Mouse (Mus musculus): ENCODE results near the gene Lrrc52. TPM values are rescaled to one million over a fixed set of nuclear protein-coding genes. Genes with fewer than 3 reads are reported as not detected.

The Lrrc52 gene
- polyA plus RNA-seq (2015; fragmentation: Nextera tagmentation; extraction: Ambion mirVana): not detected in 2 replicates

DNA sequence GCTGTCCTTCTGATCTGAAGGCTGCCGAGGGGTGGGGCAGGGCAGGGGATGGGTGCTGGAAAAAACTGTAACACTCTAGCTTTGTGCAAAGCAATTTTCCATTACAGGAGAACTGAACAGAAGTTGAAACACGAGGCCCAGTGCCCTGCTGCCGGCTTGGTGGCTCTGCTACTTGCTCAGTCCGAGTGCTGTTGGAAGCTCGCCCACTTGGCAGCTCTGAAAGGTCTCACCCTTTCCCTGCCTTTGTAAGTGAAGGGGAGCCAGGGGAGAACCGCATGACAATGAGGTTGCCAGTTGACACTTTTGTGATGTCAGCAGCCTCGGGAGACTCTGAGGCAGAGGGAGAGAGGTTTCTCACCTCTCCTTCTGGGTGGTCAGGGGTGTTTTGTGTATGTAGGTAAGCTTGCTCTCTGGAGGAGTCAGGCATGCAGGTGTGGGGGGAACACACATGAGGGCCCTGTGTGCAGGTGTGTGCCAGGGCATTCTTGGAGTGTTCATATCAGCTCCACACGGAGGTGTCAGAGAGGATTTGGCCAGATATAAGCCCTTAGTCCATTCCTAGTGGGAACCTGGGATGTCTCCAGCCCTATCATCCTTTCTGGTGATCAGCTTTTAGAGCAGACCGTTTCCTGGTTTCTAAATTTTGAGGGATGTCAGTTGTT is at the start of gene Lrrc52:
TSS of gene Lrrc52 (minus strand) at position 16 of the 662 bp plus-strand sequence.
- no peak within 1 kb of the TSS for H3K9ac ChIP-seq
- no peak within 1 kb of the TSS for H3K27ac ChIP-seq
- 34% methylated on average over 9 of the region's 9 CpGs for WGBS
- no peaks in the 10 kb centered on the region for H3K27me3 ChIP-seq
- H3K4me1 ChIP-seq: peaks cover 11% of the 10 kb centered on the region
- peak; percentile 74 for ATAC-seq
- no peaks in the 10 kb centered on the region for H3K9me3 ChIP-seq (replicated peaks)
- no peaks in the 10 kb centered on the region for H3K36me3 ChIP-seq (ENCODE audit: poor library complexity, severe bottlenecking)
- no peak within 1 kb of the TSS for H3K4me2 ChIP-seq
- H3K4me3 ChIP-seq: no peak within 1 kb of the TSS

DNA sequence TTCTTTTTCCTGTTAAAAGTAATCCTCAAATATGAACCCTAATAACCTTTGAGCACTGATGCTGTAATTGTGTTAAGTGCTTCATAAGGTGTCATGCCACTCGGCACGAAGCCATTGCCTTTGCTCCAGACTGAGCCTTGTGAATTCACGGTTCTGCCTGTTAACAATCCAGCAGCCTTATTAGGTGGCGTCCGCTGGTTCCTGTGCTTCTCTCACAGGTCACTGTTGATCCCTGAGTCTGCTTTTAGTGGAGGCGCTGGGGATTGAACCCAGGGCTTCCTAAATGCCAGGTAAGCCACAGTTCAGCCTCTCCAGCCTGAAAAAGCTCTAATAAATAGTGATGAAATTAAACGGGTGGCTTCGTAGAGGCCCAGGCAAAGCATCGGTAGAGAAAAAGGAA is 45.0 kb upstream of the Lrrc52 start:
- Histone ChIP-seq H3K4me3 (no peak overlapping the region), H3K4me2 (no peak overlapping the region), H3K9ac (no peak overlapping the region), H3K27me3 (no peaks in the 10 kb centered on the region), H3K9me3 (replicated peaks) (no peaks in the 10 kb centered on the region), H3K36me3 (ENCODE audit: poor library complexity, severe bottlenecking) (no peaks in the 10 kb centered on the region), H3K4me1 (no peaks in the 10 kb centered on the region), H3K27ac (no peak overlapping the region)
- WGBS: 87% methylated on average over 9 of the region's 9 CpGs
- ATAC-seq: no peak

DNA sequence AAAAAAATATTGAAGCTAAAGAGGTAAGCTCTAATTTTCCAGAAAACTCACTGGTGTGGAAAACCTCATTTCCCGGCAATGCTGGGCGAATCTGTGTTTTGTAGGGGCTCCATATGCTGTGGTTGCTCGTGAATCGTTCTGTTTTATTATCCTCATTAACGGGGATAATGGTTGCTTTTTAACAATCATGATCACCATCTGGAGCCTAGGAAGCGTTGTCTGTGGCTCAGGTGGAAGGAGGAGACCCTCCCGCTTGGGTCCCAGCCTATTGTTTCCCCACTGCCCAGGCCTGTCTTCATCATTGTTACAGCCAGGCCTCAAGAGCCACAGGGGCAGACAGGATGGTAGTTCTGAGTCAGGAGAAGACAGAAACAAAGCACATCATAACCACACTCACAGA is 39.5 kb upstream of the Lrrc52 start:
- 42% methylated on average over 7 of the region's 7 CpGs for WGBS
- ATAC-seq: no peak
- no peak overlapping the region for H3K27ac ChIP-seq

DNA sequence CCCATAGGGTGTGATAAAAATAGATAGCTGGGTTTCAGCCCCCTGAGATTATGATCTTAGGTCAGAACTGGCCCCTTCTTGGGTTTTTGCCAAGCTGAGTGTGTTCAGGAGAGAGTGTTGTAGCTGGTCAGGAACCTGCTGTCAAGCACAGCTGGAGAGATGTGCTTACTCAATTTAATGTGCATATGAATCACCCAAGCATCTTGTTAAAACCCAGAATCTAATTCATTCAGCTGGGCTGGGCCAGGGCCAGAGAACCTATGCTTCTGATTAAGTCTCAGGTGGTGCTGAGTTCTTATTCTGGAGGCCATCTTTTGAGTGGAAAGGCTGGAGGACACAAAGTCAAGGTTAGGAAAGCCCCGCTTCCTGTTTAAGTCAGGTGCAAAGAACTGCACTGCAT is 38.8 kb upstream of the Lrrc52 start:
- Histone ChIP-seq H3K9me3 (replicated peaks) (no peaks in the 10 kb centered on the region), H3K4me2 (no peak overlapping the region), H3K4me3 (no peak overlapping the region), H3K9ac (no peak overlapping the region), H3K27me3 (no peaks in the 10 kb centered on the region), H3K36me3 (ENCODE audit: poor library complexity, severe bottlenecking) (no peaks in the 10 kb centered on the region), H3K27ac (no peak overlapping the region), H3K4me1 (peaks cover 16% of the 10 kb centered on the region; the same call in 1 of the 2 replicates)
- WGBS: 84% methylated on average over 1 of the region's 1 CpGs
- no peak for ATAC-seq

More for the DNA sequence above, 39.5 kb upstream of the Lrrc52 start:
- Histone ChIP-seq H3K9me3 (replicated peaks) (no peaks in the 10 kb centered on the region), H3K36me3 (ENCODE audit: poor library complexity, severe bottlenecking) (no peaks in the 10 kb centered on the region), H3K4me2 (no peak overlapping the region), H3K27me3 (no peaks in the 10 kb centered on the region), H3K4me3 (no peak overlapping the region), H3K4me1 (peaks cover 16% of the 10 kb centered on the region; the same call in 1 of the 2 replicates), H3K9ac (no peak overlapping the region)

DNA sequence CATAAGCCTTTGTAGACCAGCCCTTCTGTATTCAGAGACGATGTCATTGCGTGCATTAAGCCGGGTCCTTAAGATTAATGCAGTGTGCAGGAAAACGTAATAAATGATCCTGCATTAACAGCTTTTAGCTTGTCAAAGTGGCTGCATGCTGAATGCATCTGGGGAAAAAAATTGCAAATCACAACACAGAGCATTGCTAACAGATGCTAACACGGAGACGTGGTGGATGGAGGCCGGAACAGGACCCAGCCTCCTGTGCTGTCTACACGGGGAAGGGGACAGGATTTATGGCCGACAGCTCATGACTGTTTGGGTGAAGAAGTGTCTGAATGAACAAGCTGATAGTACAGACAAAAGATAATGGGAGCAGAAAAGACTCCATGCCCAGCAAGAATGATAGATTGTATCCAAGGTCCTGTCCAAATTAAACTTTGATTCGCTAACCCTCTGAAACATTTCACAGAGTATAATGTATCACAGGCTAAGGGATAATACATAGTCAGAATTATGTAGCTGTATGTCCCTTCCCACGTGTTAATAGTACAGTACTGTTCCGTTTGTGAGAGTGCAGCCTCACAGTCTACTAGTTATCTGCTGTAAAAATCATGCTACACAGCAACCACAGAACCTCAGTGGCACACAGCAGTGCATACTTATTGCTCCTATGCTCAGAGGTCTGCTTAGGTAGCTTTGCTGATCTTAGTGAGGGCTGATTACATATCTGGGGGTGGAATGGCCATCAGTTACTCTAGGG is 32.7 kb upstream of the Lrrc52 start:
- Histone ChIP-seq H3K9ac (no peak overlapping the region), H3K4me1 (peaks cover 20% of the 10 kb centered on the region), H3K27ac (peak overlapping the region; percentile 54), H3K4me2 (no peak overlapping the region), H3K36me3 (ENCODE audit: poor library complexity, severe bottlenecking) (no peaks in the 10 kb centered on the region), H3K9me3 (replicated peaks) (no peaks in the 10 kb centered on the region), H3K4me3 (no peak overlapping the region), H3K27me3 (no peaks in the 10 kb centered on the region)
- WGBS: 54% methylated on average over 12 of the region's 12 CpGs
- ATAC-seq: peak; percentile 54; the same call in 1 of the 2 replicates

DNA sequence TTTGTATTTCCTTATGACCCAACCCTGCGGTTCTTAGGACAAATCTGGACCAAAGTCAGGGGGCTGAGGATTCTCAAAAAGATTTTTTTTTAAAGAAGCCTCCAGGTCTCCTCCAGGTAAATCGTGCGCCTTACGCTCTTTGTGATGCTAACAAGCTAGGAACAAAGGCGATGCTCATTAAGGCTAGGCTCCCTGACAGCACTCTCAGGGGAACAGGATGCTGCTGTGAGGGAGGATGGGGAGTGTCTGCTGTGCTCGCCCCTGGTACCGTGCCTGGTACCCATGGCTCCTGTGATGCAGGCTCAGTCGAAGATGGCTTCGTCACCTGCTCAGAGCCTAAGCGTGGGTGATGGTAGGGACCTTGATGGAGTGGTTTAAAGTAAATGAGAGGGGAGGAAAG is 31.4 kb upstream of the Lrrc52 start:
- Histone ChIP-seq H3K4me2 (no peak overlapping the region; the same call in 1 of the 2 replicates), H3K27ac (no peak overlapping the region), H3K9ac (no peak overlapping the region), H3K9me3 (replicated peaks) (no peaks in the 10 kb centered on the region), H3K4me1 (peaks cover 20% of the 10 kb centered on the region), H3K4me3 (no peak overlapping the region), H3K36me3 (ENCODE audit: poor library complexity, severe bottlenecking) (no peaks in the 10 kb centered on the region), H3K27me3 (no peaks in the 10 kb centered on the region)
- peak; percentile 75 for ATAC-seq
- 13% methylated on average over 10 of the region's 10 CpGs for WGBS

DNA sequence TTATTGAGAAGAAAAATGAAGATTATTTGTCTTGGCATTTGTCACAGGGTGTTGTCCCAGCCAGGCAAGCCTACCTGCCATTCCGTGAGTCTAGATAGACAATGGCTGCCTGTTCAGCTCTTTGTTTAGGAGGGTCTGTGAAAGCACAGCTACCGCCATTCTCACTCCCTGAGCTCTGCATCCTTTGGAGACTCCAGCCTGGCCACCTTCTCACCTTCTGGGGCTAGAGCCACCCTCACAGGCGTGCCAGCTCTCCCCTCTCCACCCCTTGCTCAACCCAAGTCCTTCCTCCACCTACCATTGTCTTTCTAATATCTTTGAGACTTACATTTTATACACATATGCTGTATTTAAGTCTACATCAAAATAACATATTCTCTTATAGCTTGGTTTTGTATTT is 31.0 kb upstream of the Lrrc52 start:
- no peak overlapping the region for H3K4me3 ChIP-seq
- ATAC-seq: no peak
- 37% methylated on average over 3 of the region's 3 CpGs for WGBS
- H3K9ac ChIP-seq: no peak overlapping the region
- H3K9me3 ChIP-seq (replicated peaks): no peaks in the 10 kb centered on the region
- no peaks in the 10 kb centered on the region for H3K27me3 ChIP-seq
- H3K27ac ChIP-seq: no peak overlapping the region
- H3K36me3 ChIP-seq (ENCODE audit: poor library complexity, severe bottlenecking): no peaks in the 10 kb centered on the region
- peaks cover 20% of the 10 kb centered on the region for H3K4me1 ChIP-seq
- H3K4me2 ChIP-seq: no peak overlapping the region

DNA sequence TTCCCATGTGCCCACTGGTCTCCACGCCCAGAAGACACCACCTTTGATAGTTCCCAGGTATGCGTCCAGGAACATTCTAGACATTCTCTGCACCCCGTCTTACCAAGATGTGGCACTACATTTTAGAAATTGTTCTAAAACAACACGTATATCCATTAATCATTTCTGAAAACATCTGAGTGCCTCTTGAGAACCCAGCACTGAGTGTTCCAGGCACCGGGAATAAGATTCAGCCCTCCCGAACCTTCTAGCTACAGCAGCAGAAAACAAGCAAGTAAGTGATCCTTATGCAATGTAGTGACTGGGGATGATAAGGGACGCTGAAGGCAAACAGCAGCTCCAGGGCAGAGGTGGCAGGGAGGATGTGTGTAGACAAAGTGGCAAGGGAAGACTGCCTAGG is 24.9 kb upstream of the Lrrc52 start:
- H3K4me1 ChIP-seq: no peaks in the 10 kb centered on the region
- no peak overlapping the region for H3K27ac ChIP-seq
- ATAC-seq: no peak
- no peaks in the 10 kb centered on the region for H3K9me3 ChIP-seq (replicated peaks)
- WGBS: 91% methylated on average over 7 of the region's 7 CpGs
- H3K4me2 ChIP-seq: no peak overlapping the region
- H3K9ac ChIP-seq: no peak overlapping the region
- H3K36me3 ChIP-seq (ENCODE audit: poor library complexity, severe bottlenecking): no peaks in the 10 kb centered on the region
- H3K4me3 ChIP-seq: no peak overlapping the region
- H3K27me3 ChIP-seq: no peaks in the 10 kb centered on the region

DNA sequence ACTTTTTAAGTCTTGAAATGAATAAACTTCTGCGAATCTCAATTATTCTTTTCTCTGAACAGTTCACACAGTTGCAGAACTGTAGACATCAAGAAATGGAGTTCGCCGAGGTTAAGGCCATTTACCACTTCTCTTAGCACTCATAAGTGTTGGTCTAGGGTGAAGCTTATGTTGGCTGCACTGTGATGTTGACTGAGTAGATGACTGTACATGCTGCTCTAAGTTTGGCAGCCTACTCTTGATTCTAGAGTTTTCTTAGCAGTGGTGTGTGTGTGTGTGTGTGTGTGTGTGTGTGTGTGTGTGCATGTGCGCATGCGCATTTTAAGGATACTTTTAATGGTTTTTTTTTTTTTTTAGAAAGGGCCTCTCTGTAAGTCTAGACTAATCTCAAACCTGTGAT is 21.4 kb upstream of the Lrrc52 start:
- no peak overlapping the region for H3K4me3 ChIP-seq
- H3K4me2 ChIP-seq: no peak overlapping the region
- H3K27me3 ChIP-seq: no peaks in the 10 kb centered on the region
- no peak overlapping the region for H3K9ac ChIP-seq
- H3K4me1 ChIP-seq: no peaks in the 10 kb centered on the region
- H3K9me3 ChIP-seq (replicated peaks): no peaks in the 10 kb centered on the region
- H3K36me3 ChIP-seq (ENCODE audit: poor library complexity, severe bottlenecking): no peaks in the 10 kb centered on the region
- H3K27ac ChIP-seq: no peak overlapping the region
- WGBS: 92% methylated on average over 5 of the region's 5 CpGs
- ATAC-seq: no peak

DNA sequence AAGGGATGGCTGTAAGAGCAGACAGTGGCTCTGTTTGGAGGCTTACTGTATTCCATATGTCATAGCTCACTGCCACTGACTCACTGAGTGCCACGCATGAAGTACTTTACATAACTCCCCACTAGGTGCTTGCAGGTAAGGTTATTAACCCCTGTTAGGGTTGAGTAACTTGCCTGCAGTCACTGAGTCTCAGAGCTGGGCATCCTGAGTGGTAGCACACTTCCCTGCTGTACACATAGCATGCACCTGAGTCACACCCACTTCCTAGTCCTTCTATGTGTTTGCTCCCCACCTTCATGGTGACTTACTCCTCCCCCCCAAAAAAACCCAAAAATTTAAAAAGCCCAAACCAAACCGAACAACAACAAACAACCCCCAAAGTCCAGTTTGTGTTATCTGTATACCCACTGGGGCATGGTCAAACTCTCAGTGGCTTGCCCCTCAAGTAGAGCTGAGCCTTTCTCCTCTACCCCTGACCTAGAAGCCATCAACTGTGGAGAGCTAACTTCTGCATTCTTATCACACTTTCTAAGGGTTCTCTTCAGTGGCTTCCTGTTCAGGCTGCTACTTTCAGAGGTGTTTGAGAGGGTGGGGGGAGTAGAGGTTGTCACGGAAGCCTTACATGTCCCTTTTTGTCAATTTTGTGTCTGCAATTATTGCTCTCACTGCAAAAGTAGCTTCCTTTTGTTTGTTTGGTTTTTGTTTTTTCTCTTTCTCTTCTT is 20.5 kb upstream of the Lrrc52 start:
- no peak overlapping the region for H3K27ac ChIP-seq
- H3K4me2 ChIP-seq: no peak overlapping the region
- H3K27me3 ChIP-seq: no peaks in the 10 kb centered on the region
- no peak overlapping the region for H3K9ac ChIP-seq
- H3K9me3 ChIP-seq (replicated peaks): no peaks in the 10 kb centered on the region
- H3K4me1 ChIP-seq: no peaks in the 10 kb centered on the region
- no peak for ATAC-seq
- no peak overlapping the region for H3K4me3 ChIP-seq
- 83% methylated on average over 3 of the region's 3 CpGs for WGBS
- no peaks in the 10 kb centered on the region for H3K36me3 ChIP-seq (ENCODE audit: poor library complexity, severe bottlenecking)

DNA sequence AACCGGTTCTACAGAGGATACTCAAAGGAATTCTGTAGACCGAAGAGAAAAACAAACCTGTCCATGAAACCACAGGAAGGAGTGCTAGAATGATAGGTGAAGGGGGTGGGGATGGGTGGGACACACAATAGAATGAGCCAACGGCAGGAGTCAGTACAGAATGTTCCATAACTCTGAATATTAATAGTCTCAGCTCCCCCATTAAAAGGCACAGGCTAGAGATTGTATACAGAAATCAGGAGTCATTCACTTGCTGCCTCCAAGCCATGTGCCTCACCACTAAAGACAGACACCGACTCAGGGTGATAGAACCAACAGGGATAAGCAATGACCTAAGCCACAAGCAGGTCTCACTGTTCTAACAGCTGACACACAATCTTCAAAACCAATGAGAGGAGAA is 16.3 kb upstream of the Lrrc52 start:
- Histone ChIP-seq H3K9ac (no peak overlapping the region), H3K4me2 (no peak overlapping the region), H3K4me3 (no peak overlapping the region), H3K27me3 (no peaks in the 10 kb centered on the region), H3K36me3 (ENCODE audit: poor library complexity, severe bottlenecking) (no peaks in the 10 kb centered on the region), H3K4me1 (no peaks in the 10 kb centered on the region), H3K27ac (no peak overlapping the region), H3K9me3 (replicated peaks) (no peaks in the 10 kb centered on the region)
- no peak for ATAC-seq
- 87% methylated on average over 4 of the region's 4 CpGs for WGBS

DNA sequence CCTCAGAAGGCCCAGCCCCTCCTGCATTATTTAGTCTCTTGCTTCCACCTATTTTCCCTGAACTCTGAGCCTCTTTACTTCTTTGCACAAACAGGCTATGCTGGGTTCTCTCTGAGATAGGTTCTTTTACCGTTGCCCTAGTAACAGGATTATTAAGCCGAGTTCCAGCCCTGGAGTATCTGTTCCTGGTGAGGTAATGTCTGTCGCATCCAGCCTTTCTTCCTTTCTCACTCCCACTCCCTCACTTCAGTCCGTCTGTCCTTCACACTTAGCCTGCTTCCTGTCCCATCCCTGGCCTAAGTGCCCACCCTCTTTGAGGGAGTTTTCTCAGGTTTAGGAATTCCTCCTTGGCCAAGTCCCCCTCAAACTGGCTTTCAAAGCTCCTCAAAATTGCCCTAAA is 7.0 kb upstream of the Lrrc52 start:
- H3K27me3 ChIP-seq: no peaks in the 10 kb centered on the region
- ATAC-seq: peak; percentile 58
- H3K4me2 ChIP-seq: no peak overlapping the region
- no peaks in the 10 kb centered on the region for H3K9me3 ChIP-seq (replicated peaks)
- 38% methylated on average over 4 of the region's 4 CpGs for WGBS
- H3K4me3 ChIP-seq: no peak overlapping the region
- H3K9ac ChIP-seq: no peak overlapping the region
- no peaks in the 10 kb centered on the region for H3K36me3 ChIP-seq (ENCODE audit: poor library complexity, severe bottlenecking)
- H3K27ac ChIP-seq: no peak overlapping the region
- peaks cover 10% of the 10 kb centered on the region; the same call in 1 of the 2 replicates for H3K4me1 ChIP-seq

All from forebrain, embryonic 13.5 days (tissue).